Mouse (Mus musculus): ENCODE measurements at regions not wholly inside any gene's neighbourhood (a gene's known extent, or its start where the extent isn't known, plus 50 kb on each side); places are given as distances from the start of the nearest gene placed in this dataset.

DNA sequence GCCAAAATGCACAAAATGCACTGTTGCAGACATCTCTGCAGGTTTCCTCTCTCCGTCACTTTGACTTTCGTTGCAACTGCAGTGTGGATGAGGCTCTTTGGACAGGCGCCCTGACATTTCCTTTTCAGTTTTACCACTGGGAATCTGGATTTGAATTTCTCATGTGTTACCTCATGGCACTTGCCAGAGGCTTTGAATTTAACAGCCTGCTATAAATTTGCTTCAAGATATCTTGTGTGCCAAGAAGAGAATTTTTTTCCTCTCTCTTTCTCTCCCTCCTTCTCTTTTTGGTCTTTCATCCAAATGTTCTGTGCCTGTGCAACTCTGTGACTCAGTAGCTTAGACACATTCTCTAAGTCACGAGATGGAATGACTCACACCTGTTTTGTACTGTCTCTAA, 2213.6 kb upstream of the Lrrc6 start:
- TF ChIP-seq CTCF (IDR thresholded peaks at IDR 0.05; ENCODE audit: control insufficient read depth, insufficient read depth, low read length) (no peak), POLR2A (IDR thresholded peaks at IDR 0.05; ENCODE audit: borderline replicate concordance, control insufficient read depth, low read depth, low read length) (no peak)

All from bone marrow, adult 2 months (tissue).